Mouse (Mus musculus) gonadal fat pad, adult 2 months (tissue): ENCODE results near the gene Fam19a1. TPM values are rescaled to one million over a fixed set of nuclear protein-coding genes. Genes with fewer than 3 reads are reported as not detected.

Experiments used
- DNase-seq: peaks from one replicate; pipeline ENCODE4 v3.0.0-alpha.2; 2012; ENCODE audit warnings: low read depth
- polyA plus RNA-seq: library from polyadenylated mRNA; depleted of rRNA; stranded (reverse); fragments of >200 nt; gene quantifications from 2 replicates; pipeline ENCODE4 v1.2.3, GENCODE M21; 2012

Gene Fam19a1
- polyA plus RNA-seq, 1 experiment: 0.11 TPM

DNA sequence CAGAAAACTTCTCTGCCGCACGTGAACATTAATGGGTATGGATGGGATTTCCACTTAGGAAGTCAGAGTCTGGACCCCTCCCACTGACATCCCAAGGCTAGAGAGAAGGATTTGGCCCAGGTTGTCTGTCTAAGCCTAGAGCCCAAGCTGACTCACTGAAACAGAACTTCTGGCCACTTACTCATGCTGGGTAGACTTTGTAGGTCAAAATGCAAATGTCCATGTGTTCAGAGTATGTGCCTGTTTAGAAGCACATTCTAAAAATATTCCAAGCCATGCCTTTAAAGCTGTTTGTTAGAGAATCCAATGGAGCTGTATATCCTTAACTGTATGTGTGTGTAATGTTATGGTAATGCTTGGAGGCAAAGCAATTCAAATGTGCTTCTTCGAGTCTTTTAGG, 145.7 kb downstream of the Fam19a1 start:
- DNase-seq: no peak

DNA sequence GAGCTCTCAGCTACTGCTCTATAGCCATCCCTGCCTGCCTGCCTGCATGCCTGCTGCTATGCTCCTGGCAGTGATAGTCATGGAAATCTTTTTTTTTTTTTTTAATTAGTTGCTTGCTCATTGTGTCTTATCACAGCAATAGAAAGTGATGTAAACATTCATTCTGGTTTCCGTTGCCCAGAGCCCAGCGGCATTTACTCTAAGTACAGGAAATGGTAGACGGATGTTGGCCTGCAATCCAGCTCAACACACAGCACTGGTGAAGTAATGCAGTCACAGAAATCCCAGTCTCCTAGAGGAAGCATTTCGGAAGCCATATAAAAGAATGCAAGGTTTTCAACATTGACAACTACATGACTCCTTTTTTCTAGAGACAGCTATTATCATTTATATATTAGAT, 153.5 kb downstream of the Fam19a1 start:
- DNase-seq: no peak

DNA sequence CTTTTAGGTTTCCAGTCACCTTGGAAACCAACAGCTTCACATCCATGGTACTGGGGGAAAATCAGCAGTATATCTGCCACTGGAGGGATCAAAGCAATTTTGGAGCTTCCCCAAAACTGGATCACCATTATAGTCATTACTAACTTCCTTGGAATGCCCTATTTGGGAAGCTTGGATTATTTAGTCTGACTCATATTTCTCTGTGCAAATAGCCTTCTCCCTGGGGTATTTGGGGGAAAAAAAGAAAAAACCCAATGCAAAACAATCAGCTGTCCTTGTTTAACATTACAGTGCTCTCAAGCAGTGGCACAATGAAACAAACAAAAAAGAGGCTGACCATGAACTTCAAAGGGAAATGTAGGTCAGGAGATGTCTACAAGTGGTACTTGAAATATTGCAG, 155.8 kb downstream of the Fam19a1 start:
- DNase-seq: no peak

DNA sequence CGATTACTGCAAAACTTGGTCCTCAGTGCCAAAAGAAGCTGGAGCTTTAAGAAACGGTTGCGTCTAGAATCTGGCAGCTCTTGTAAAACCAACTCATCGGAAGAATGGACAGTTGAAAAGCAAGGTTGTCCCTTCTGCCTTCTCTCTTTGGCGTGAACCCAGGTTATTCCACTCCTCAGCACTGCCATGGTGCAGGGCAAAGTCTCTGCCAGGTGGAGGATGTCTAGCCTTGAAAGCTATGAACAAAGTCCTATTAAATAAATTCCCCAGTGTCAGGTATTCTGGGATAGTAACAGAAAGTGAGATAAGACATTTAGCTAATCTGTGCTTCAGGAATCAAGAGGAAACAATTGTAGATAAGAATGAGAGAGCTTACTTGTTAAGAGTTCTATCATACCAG, 157.5 kb downstream of the Fam19a1 start:
- no peak for DNase-seq

DNA sequence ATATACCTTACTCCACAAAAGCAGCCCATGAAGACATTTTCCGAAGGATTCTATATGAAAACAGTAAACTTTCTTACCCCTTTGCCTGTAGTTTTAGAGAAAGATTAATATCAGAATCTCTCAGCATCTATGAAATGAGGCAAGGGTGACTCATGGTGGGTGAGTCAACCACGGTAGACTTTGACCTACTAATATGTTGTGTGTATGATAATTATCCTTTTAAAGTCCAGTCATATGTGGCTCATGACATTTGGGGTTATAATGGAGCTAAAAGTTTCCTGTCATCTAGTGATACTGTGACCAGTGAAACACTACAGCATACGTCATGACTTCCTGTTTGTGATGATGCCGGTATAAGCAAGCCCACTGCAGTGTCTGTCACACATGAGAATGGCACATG, 170.8 kb downstream of the Fam19a1 start:
- no peak for DNase-seq

DNA sequence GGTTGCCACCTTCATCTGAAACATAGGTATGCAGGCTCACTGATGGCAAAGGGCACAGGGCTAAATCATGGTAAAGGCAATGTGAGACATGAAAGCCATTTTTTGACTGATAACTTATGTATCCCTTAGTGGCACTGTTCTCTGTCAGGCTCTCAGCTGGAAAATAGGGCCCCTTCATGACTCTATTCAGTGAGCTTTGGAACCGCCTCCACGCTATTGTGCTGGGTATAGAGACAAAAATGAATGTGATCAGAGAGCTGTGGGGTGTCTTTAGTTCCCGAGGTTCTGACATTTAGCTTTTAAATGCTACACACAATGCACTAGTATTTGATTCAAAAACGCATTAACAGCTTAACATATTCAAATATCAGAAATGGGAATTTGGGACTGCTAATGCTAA, 171.6 kb downstream of the Fam19a1 start:
- no peak for DNase-seq

DNA sequence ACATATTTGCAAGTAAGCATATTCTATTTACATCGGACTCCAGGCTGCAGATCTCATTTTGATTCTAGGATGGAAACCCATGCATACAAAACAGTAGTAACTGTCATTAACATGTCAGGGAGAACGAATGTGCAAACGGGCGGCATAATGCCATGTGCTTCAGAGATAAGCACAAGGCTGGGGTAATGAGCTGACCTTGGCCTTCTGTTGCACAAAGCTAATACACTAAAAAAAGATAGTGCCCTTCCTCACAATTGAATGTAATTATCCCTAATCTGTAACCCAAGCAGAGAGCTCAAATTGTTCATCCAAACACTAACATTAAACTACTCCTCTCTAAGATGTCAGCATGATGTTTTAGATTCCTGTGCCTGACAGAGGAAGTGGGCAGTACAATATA, 173.3 kb downstream of the Fam19a1 start:
- DNase-seq: no peak

DNA sequence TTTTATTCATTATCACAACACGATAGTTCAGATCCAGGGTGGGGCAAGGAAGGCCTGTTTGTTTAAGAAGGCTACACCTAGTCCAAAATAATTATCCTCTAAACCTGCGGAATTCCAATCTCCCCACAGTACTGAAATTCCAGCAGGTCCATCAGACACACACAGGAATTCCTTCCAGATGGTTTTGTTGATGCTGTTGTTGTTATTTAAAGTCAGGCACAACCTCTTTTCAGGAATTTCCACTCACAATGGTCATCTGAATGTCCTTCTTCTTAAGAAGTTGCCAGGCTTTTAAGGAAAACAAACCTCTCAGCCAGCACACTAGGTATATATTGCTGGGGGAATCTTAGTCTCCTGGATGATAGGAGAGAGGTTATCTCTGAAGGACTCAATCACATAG, 174.4 kb downstream of the Fam19a1 start:
- DNase-seq: no peak

DNA sequence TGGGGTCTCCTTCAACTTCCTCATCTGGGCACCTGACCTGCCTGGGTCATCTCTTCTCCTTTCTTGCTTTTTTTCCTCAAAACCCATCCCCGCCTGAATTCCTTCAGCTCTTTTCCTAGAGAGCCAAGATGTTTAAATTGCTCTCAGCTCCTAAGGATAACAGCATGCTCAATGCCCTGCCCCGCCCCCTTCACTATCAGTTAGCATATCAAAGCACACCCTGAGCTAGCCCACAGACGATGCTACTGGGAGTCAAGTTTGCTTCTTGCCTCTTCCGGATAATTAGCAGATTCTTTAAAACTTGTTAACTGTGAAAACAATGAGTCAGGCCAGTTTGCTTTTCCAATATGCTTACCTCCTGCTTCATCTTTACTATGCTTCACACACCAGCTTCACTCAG, 176.7 kb downstream of the Fam19a1 start:
- no peak for DNase-seq

DNA sequence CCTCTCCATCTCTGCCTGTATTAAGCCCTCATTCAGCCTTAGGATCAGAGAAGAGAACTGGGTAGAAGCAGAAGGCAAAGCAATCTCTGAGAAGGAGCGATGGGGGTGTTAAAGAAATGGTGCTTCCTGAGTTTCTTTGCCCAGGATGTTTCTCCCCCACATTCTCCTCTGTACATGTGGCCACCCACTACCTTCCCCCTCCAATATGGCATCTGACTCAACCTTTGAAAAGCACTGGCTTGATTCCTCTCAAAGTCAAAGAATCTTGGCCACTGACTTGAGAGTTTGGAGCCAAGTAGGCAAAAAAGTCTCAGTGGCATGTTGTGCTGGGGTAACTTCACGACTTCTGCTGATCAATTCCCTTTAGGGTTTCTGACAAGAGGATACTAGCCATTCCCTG, 234.5 kb downstream of the Fam19a1 start:
- no peak for DNase-seq

DNA sequence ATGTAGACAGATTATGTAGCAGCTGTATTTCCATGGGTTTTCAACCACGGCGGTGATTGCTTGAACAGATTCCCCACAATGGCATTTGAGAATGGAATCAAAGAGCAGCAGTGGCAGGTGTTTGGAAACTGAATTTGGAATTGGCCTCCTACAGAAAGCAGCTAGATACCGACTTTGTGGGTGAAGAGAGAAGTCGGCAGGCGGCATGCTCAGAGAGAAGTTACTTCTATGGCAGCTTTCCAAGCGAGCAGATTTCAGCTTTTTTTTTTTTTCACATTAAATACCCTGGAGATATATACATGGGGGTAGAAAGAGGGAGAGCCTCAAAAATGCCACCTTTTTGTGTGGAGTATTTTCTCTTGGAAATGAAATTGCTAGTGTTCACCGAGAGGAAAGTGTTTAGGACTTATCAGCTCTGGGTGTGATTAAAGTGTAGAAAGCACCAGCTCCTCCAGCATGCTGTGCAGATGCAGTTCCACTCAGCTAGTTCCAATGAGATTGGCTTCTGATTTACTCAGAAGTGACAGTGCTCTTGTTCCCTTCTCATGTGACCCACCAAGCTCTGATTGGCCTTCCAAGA, 236.6 kb downstream of the Fam19a1 start:
- no peak for DNase-seq

DNA sequence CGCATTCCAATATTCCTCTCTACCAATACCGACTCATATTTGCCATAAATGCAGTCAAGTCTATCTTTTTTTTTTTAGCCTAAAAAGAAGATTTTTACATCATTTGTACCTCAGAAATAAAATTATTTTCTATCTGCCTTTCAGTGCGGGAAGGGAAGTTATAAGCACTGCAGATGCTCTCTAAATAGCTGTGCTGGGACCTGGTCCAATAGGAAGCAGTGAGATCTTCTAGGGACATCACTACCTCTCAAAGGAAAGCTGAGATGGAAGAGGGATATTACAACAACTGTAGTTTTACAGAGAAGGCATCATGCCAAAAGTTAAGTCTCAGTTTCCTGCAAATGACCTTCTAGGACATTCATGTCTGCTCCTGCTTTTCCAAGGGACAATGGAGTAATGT, 256.6 kb downstream of the Fam19a1 start:
- no peak for DNase-seq

DNA sequence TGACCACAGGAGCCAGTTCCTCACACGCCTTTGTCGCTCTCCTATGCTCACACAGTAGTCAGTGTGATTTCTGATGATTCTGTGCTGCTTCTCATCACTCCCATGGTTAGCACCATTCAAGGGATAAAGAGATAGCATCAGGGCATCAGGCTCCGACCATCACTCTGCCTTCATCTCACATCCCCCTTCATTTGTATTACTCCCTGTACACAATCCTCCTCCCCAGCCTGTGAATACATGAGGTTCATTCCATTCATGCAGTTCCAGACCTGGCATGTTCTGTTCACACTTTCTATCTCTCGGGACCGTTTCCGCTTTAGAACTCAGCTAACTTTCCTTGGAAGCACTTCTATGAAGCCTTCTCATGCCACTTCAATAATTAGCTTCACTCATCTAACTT, 259.9 kb downstream of the Fam19a1 start:
- DNase-seq: no peak

DNA sequence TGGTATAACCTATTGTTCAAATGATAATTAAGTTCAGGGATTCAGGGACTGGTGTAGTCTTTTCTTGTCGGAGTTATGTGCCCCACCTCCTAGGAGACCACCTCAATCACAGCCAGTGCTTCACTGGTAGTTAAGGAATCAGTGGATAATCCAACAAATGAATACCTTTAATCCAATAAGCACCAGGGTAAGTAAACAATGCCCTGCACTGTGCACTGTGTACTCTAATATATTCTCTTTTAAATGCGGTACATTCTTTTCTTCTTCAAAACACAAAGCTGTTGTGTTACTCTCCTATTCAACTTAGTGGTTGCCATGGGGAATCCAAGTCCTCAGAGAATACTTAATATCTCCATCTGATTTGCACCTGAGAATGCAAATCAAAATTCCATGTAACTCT, 260.3 kb downstream of the Fam19a1 start:
- DNase-seq: no peak

DNA sequence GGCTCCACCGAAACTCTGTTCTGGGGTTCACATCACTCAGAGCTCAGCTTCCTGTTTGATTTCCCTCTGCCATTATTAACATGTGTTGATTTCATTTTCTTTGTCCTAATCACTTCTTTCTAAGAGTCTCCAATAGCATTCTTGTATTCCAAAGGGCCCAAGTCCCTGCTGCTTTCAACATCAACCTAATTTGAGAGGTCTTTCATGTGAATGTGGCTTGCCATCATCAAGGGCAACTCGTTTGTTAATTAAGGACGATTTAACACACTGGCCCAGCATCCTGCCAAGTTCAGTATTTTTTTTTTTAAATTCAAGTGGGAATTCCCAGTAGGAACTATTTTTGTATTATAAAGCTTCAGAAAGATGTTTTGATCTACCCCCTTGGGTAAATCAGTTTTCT, 263.8 kb downstream of the Fam19a1 start:
- DNase-seq: no peak

DNA sequence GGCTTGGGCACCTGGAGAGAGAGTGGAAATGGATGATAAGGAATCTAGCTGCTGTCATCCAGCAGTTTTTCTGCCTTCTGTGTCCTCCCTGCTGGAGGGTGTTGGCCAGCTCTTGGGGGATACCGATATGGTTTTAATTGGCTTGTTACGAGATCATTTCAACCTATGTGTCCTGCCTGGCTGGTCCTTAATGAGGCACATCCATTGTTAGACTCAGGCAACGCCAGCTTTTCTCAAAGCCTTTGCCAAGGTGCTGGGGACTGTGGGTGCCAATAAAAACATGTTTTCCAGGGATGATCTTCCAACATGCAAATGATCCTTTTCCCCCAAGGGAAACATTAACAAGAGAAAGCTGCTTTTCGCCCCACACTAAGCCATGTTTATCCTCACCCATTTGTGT, 266.3 kb downstream of the Fam19a1 start:
- no peak for DNase-seq

DNA sequence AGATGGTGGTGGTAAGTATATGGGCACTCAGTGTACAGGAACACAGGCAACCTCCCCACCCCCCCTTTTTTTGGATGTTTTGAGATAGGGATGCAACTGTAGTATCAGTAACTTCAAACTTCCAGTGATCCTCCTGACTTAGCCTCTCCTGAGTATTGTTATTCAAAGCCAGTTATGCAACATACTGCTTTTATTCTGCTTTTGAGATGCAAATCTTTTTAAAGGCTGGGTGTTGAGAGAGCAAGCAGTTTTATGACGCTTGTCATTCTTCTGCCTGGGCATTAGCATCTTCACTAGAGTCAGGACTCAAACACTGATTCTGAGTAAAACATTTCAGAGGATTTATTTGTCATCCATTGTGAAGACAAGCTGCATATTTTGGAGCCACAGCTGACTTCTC, 271.5 kb downstream of the Fam19a1 start:
- no peak for DNase-seq

DNA sequence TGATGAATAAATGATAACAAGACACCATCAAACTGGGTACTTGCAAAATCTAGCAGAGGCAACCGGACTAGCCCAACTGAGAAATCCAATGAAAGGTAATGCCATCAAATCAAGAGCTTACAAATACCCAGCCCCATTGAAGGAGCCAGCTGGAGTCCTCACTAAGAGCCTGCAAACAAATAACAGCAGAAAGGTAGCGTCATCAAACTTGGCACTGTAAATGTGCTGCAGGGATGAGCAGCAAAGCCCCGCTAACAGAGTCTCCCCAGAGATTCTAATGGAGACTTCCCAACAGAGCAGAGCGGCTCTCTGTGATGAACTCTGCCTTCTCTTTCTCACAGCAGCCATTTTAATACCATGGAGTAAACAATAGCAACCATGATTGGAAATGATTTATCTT, 305.9 kb downstream of the Fam19a1 start:
- no peak for DNase-seq

DNA sequence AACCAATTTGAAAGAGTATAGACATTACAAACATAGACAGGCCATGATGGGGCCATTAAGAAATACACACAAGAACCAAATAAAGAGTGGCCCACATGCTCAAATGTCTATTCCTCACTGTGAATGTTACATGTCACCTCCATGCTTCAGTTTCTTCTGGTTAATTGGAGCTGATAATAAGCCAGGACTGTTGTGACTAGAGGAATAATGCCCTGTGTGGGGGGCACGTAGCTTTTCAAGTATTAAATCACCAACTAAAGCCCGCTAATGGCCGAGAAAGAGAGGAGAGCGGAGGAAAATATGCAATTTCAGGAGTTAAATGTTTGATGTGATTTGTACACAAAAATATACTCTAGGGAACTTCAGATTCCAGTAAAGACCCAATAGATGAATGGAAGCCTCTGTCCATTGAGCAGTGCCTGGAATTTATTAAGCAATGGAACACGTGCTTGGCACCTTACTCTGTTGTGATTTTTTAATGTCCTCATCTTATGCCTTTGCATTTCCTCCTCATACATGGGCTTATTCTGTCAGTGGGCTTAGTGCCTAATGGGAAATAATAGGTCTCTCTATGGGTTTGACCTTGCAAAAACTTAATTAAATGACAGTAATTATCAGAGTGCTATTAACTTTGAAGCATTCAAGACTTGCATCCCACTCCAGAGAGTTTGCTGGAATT, 306.9 kb downstream of the Fam19a1 start:
- DNase-seq: no peak

DNA sequence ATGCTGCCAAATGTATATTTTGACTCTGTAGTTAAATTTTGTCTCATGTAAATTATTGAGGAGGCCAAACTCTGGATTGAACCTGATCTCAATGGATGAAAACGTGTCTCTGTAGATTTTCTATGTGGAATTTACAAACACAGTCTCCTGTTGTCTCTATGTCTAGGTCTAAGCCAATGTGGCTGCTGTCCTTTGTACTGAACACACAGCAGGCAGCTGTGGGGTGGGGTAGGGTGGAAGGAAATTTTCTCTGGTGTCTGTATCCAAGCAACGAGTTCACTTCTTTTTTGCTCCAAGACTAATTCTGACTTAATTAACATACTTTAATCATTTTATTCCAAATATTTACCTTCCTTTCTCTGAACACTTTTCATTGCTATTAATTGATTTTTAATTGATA, 307.6 kb downstream of the Fam19a1 start:
- no peak for DNase-seq

DNA sequence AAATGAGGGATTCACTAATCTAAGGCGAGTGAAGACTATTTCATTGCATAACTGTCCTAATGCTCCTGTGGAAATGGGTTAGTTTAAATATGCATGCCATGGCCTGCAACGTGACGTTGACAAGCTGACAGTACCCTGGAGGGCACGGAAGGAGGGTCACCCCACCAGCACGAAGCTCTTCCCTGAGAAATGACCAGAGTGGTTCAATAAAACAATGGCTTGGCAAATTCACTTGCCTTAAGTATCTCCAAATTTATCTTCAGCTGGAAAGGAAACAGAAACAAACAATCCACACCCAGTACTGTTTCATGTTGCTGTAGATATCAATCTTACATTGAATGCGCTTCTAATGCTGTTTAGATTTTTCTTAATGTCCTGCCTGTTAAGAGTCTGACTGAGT, 316.4 kb downstream of the Fam19a1 start:
- DNase-seq: no peak

DNA sequence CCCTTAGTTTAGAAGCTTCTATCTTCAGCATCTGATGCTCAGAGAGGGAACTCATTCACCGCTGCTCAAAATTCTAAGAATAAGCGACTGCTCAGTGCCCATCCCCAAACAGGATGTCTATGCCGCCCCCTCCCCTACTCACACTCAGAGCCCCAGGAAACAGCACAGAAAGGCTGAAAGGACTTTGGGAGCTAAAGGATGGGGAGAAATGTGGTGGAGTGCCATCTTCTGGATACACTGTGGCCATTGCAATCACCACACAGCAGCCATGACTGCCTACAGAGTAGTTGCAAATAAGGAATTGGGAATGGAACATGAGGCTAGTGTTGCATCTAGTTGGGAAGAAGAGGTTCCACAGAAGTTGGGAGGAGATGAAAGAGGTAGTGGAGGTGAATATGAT, 319.4 kb downstream of the Fam19a1 start:
- no peak for DNase-seq

DNA sequence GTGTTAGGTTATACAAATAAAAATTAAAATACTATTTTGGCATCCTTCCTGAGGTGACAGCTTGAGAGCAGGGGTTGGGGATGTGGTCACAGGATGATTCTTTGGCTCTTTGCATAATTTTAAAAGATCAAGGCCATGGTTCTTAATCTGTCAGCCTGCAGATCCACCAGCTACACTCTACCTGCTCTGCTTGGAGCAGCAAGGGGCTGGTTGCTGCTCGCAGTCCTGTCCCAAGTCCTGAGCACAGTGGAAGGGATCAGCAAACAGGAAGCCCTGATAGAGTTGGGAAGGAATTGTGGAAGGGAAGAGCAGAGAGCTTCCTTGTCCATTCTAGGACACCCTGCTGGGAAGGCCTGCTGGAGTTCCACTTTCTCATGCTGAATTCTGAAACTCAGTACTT, 320.9 kb downstream of the Fam19a1 start:
- DNase-seq: no peak

DNA sequence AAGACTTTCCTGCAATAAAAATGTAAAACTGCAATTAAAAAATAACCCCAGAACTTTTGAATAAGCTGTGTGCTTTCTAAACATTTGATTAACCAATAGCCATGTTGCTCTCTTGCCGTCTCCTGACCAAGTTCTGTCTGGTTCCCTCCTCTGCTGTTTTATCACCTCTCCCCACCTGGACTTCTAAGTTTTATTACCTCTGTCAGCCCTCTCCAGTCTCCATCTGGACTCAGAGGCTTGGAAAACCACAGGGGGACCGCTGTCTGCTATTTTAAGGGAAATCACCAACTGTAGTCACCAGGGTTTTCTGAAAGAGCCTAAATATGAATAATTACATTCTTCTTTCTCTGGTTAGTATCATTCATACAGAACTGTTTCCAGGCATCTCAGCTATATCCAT, 322.6 kb downstream of the Fam19a1 start:
- DNase-seq: no peak
